In the genomic region with DNA sequence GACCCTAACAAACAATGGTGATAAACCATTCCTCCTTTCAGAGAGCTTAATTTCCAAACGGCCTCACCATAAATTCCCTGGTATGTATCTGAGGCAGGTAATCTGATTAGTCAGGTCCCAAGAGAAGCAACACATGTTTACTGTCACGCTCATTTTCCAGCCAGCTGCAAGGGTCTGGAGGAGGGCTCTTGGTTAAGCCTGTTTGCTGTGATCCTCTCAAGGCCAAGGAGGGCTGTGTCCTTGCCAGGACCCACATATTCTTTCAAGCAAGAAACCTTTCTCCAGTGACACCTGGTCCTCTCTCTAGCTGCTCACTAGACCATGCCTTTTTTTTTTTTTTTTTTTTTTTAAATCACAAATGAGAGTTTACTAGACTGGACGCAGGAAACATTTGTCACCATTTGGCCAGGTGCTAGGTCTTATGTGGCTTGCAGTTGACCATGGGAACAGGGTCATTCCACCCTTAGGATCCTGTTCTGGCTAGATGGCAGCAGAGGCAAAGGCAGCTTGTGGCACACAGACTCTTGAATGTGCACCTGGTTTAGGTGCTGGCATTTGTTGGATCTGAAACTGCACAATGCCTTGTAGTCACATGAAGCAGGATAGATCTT, we compare ENCODE assay signal across 9 mouse cellular contexts.
A peak's percentile ranks its signal among the peaks of the same experiment; 100 is the strongest.
DNase-seq lines count a peak whose midpoint lies in the region; ATAC-seq and TF ChIP-seq lines count a peak whose summit lies in the region.
"Had no signal": no experiment of that assay in that cellular context is flagged by ENCODE, and none has a peak within 500 bp of the region (broad histone marks: within the 10 kb centered on the region; RNA-seq: fewer than 3 reads in every experiment).

No protein-coding gene starts in this region.

- 0 out of 2 replicates have a peak, but pooled peaks have one; percentile 48 for ATAC-seq in hindbrain, embryonic 15.5 days (ENCODE audit: low FRiP score, low read depth)
- peak; percentile 86 for ATAC-seq in limb, embryonic 14.5 days (ENCODE audit: low FRiP score, low read depth)

- peak; percentile 38 to 47 for DNase-seq in cerebellum, postnatal 10 days
- no peak for DNase-seq in cerebellum, postnatal 14 days
- DNase-seq in ES-E14 (ENCODE audit: low read depth, low spot score): no peak
- peak; percentile 69 for DNase-seq in limb, embryonic 14.5 days (ENCODE audit: low spot score)
- no peak for DNase-seq in adrenal gland, postnatal 14 days
- DNase-seq in urinary bladder, postnatal 36 days (ENCODE audit: low spot score in 2 of 2): no peak
- no peak for DNase-seq in spleen, postnatal 10 days (ENCODE audit: low spot score in 2 of 2)
- DNase-seq: right cerebral cortex, postnatal 25 days had no signal

- no peaks in the 10 kb centered on the region for H3K4me1 ChIP-seq in ES-E14 (ENCODE audit: control insufficient read depth in 2 of 2, insufficient read depth in 2 of 2, low read length in 2 of 2, poor library complexity in 1 of 2)
- peaks cover 14% of the 10 kb centered on the region for H3K4me1 ChIP-seq in hindbrain, embryonic 15.5 days (replicated peaks)
- H3K4me1 ChIP-seq in limb, embryonic 14.5 days (ENCODE audit: control insufficient read depth, insufficient read depth, low read length): peaks cover 36% of the 10 kb centered on the region

- H3K27ac ChIP-seq in ES-E14 (ENCODE audit: insufficient read depth, low read depth, low read length, poor library complexity, severe bottlenecking): no peak overlapping the region
- no peak overlapping the region for H3K27ac ChIP-seq in hindbrain, embryonic 15.5 days (replicated peaks)
- H3K27ac ChIP-seq in limb, embryonic 14.5 days (replicated peaks; ENCODE audit: low read depth, low read length): peak overlapping the region; percentile 80

- in situ Hi-C loops in ES-E14 (cut with MboI; ENCODE audit: low sequenced_read_pairs in 2 of 2, unreplicated experiment in 2 of 2): no loop called here

- no peak overlapping the region for H3K9ac ChIP-seq in ES-E14 (ENCODE audit: insufficient read depth, low read depth, low read length, poor library complexity, severe bottlenecking)
- H3K9ac ChIP-seq in hindbrain, embryonic 15.5 days: no peak overlapping the region
- no peak overlapping the region for H3K9ac ChIP-seq in limb, embryonic 14.5 days (ENCODE audit: low read depth, low read length, severe bottlenecking)

- 28% methylated on average over 3 of the region's 3 CpGs for WGBS in hindbrain, embryonic 15.5 days
- 10% methylated on average over 3 of the region's 3 CpGs for WGBS in limb, embryonic 14.5 days

- H3K9me3 ChIP-seq in ES-E14 (ENCODE audit: control insufficient read depth, insufficient read depth, low read depth, low read length): no peaks in the 10 kb centered on the region
- H3K9me3 ChIP-seq in hindbrain, embryonic 15.5 days: no peaks in the 10 kb centered on the region
- no peaks in the 10 kb centered on the region for H3K9me3 ChIP-seq in limb, embryonic 14.5 days (ENCODE audit: control insufficient read depth, low read length)

- peak overlapping the region; percentile 40 for H3K4me2 ChIP-seq in hindbrain, embryonic 15.5 days
- peak overlapping the region; percentile 42 for H3K4me2 ChIP-seq in limb, embryonic 14.5 days (replicated peaks; ENCODE audit: low read depth, low read length, severe bottlenecking)

- no peak overlapping the region for H3K4me3 ChIP-seq in ES-E14 (ENCODE audit: insufficient read depth in 1 of 2, low read depth in 1 of 2, low read length in 2 of 2, poor library complexity in 1 of 2, severe bottlenecking in 1 of 2)
- H3K4me3 ChIP-seq in hindbrain, embryonic 15.5 days: no peak overlapping the region
- H3K4me3 ChIP-seq in limb, embryonic 14.5 days (replicated peaks; ENCODE audit: low read length): 0 out of 2 replicates have a peak overlapping the region, but pooled peaks have one; percentile 9

- TF ChIP-seq POLR2A in limb, embryonic 14.5 days (IDR thresholded peaks at IDR 0.05; ENCODE audit: borderline replicate concordance, extremely low read depth, insufficient read depth, insufficient read length): no peak

- H3K36me3 ChIP-seq in ES-E14 (ENCODE audit: control insufficient read depth, insufficient read depth, low read length, poor library complexity, severe bottlenecking): no peaks in the 10 kb centered on the region
- no peaks in the 10 kb centered on the region for H3K36me3 ChIP-seq in hindbrain, embryonic 15.5 days
- H3K36me3 ChIP-seq in limb, embryonic 14.5 days (ENCODE audit: control insufficient read depth, insufficient read depth, low read length): no peaks in the 10 kb centered on the region

- H3K27me3 ChIP-seq in hindbrain, embryonic 15.5 days: no peaks in the 10 kb centered on the region
- no peaks in the 10 kb centered on the region for H3K27me3 ChIP-seq in limb, embryonic 14.5 days (ENCODE audit: control insufficient read depth, insufficient read depth, low read length)

TF ChIP-seq in ES-E14, 5 proteins besides CTCF, POLR2A, EP300 and RAD21:
- peak; percentile 36; the same call in 1 of the 2 replicates for TF ChIP-seq ZNF384 (IDR thresholded peaks at IDR 0.05; ENCODE audit: low read depth, low read length)
- TF ChIP-seq HCFC1 (IDR thresholded peaks at IDR 0.05; ENCODE audit: borderline replicate concordance, insufficient read depth, low read length): no peak

Comparison
In these comparisons a context has a peak if more than half of its experiments do, and no peak if none do; other contexts are left out.
1. DNase-seq: peak in cerebellum, postnatal 10 days (2 of 2) and limb, embryonic 14.5 days (single experiment); none in cerebellum, postnatal 14 days (0 of 2), ES-E14 (single experiment), adrenal gland, postnatal 14 days (single experiment), urinary bladder, postnatal 36 days (0 of 2) and spleen, postnatal 10 days (0 of 2).